Mouse (Mus musculus): ENCODE results near the gene Thbs1.
A peak's percentile ranks its signal among the peaks of the same experiment; 100 is the strongest.

Gene Thbs1

DNA sequence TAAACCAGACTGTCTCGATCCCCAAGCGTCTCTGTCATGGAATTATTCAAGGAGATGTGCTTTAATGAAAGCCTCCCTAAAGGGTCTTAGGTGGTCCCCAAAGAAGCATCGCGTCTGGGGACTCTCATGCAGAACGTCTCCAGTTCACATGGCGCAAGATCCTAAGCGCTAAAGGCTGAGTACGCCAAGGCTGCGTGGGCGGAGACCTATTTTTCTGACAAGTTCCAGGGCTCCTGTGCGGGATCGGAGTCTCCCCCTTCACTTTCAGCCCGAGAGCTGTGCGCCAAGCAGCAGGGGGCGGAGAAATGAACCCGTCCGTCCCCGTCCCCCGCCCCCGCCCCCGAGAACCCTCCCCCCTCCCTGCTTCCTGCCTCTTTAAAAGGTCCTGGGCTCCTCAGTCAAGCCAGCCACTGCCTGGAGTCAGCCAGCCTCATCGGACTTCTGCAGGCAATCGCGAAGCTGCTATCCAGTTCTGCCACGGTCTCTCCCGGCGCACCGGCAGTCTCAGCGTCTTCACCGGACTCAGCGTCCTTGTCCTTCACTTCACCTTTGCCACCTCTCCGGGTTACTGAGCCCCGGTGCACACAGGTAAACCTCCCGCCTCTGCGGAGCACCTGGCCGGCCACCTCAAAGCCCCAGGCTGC is at the start of gene Thbs1:
Gene Thbs1 (plus strand): TSS at position 389 of the 644 bp plus-strand sequence.
- peak; percentile 69 for DNase-seq

DNA sequence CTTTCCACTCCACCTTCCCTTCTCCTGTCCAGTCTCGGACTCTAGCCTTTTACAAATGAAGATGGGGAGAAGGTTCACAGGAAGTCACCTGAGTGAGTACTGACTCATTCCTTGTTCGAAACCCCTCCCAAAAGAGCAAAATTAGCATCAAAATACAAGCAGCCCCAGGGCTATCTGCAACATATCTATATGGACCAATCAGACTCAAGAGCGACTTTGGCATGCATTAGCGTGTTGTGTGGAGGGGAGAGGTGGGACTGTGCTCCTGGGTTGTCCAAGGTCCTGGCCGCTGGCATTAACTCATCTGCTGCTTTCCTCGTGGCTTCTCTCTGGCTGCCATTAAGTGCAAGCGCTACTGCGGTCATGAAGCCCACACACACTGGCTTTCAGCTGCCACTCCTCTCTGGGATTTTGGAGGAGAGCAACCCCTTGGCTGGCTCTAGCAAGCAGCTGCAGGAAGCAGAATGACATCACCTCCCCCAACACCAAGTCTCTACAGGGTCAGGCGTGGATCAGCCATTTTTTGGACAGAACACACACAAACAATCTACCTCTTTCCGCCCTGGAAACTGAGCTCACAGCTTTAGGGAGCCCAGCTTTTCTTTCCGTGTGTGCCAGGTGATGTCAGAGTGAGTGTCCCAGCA is 47.4 kb upstream of the Thbs1 start:
- DNase-seq = no peak

DNA sequence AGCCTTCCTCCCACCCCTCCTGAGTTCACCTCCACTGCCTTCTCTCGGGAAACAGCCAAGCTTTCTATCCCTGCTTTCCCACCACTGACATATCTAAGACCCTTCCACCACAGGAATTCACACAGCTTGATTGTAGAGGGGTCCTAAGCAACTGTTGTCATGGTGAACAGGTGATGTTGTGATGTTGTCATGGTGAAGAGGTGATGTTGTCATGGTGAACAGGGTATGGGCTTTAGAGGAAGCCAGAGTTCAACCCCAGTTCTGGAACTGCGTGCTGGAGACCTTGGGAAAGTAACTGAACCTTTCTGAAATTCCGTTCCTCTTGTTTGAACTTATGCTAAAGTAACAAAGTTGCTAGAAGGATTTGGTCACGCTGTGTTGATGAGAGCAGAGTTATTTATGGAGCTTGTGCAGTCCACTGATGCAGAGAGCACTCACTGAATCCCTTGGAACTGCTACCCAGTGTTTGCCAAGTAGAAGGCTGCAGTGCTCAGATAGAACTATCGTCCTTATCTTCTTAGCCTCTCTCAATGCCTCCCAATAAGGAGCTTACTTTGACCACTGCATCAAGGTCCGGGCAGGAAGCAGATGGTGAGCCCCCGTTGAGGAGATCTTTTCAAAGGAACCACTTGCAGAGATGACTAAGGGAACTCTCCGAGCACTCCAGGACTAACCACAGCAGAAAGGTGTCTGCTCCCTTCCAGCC is 45.5 kb upstream of the Thbs1 start:
- no peak for DNase-seq

DNA sequence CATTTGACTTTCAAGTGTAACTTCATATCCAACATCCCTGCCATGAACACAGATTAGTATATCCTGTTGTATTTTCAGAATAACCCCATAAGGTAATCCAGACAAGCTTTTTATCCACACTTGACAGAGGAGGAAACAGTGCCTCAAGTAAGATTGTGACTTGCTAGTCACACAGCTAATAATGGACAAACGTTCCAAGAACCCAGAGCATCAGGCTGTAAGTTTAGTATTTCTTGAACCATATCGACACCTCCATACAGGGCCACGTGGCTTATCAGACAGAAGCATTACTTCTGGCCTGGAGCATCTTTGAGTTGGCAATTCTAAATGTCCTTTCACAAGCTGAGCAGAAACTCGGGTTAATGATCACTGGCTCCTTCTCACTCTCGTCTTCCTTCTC is 41.7 kb upstream of the Thbs1 start:
- DNase-seq = no peak

DNA sequence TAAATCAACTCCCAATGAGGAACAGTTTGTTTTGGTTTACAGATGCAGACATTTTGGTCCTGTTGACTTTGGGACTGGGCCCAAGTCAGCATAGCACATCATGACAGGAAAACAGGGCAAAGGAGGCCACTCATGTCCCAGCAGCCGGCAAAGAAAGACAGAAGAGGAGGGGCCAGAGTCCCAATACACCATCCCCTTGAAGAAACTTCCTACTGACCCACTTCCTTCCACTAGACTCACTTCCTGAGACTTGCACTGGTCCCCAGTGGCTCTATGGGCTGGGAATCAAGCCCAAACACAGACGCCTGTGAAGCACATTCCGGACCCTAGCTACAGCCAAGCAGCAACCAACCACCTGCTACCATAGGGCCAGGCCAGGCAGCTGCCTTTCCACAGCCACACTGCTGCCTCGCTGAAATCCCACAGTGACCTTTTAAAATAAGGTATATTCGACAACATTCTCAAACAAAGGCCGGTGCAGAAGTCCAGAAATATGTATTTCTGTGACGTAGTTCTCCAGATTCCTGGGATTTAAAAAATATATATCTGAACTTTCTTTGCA is 38.8 kb upstream of the Thbs1 start:
- no peak for DNase-seq

DNA sequence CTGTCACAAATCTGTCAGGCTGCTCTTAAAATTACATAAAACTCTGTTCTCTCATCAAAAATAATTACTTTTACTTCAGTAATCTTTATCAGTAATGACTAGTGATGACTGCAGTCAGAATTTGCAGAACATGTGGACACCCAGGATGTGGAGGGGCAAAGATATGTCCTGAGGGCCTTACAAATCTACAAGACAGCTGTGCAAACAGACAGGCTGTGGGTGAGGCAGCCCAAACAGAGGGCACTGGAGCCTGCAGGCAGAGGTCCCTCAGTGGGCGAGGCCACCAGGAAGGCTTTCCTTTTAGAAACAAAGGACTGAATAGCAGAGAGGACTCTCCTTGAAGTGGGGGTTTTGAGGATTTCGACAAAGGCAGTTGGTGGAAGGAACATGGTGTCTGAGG is 37.6 kb upstream of the Thbs1 start:
- no peak for DNase-seq

DNA sequence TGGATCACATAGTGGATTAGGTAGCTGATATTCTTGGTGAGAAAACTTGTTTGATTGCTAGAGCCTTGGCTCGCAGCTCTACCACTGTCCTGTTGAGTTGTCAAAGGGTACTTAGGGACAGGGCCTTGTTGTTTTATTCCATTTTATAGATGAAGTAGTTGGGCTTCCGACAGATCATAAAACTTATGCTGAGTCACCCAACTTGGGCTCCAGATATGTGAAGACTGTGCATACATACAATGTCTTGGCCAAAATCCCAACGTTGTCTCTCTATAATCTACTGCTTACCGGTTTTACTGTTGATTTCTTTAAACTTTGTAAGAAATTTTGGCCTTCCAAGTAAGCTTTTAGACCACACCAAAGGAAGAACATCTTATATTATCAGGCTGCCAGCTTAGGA is 36.5 kb upstream of the Thbs1 start:
- no peak for DNase-seq

DNA sequence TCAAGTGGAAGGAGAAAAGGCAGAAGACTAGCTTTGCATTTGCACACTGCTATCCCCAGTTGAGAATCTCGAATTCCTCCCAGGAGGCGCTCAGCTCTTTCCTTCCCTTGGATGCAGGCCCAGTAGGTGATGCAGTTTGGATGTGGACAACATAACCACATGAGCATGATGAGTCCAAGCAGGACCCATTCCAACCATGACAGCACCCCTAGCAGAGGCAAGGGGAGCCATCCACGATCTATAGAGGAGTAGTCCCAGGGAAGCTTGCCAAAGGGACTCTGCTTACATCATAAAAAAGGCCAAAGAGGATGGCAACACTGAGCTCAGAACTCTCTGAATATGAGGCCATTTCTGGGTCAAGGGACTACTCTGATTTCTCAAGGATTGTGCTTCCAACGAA is 32.5 kb upstream of the Thbs1 start:
- DNase-seq = no peak

GRCm38 (mm10) chr2:118081581-118081980 is 30.1 kb upstream of the Thbs1 start:
- DNase-seq = no peak

- DNase-seq = no peak
Observed at GRCm38 (mm10) chr2:118083652-118084051, 28.0 kb upstream of the Thbs1 start.

DNA sequence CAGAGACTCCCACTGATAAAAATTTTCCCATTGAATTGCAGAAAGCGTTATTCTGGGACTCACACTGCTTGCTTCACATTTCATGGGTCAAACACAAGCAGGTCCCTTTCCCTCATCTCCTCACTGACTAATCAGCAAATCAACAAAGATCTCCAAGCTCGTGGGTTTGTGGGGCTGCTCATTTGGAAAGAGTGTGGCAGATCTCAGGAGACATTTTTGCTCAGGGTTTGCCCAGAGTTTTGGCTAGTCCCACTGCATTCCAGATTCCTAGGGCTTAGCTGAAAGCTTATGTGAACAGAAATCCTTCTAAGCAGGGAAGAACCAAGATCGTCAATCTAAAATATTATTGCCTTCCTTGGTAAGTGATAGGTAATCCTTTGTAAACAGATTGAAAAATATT is 27.0 kb upstream of the Thbs1 start:
- DNase-seq = no peak

- DNase-seq = no peak
Observed at GRCm38 (mm10) chr2:118085647-118086046, 26.0 kb upstream of the Thbs1 start.

DNA sequence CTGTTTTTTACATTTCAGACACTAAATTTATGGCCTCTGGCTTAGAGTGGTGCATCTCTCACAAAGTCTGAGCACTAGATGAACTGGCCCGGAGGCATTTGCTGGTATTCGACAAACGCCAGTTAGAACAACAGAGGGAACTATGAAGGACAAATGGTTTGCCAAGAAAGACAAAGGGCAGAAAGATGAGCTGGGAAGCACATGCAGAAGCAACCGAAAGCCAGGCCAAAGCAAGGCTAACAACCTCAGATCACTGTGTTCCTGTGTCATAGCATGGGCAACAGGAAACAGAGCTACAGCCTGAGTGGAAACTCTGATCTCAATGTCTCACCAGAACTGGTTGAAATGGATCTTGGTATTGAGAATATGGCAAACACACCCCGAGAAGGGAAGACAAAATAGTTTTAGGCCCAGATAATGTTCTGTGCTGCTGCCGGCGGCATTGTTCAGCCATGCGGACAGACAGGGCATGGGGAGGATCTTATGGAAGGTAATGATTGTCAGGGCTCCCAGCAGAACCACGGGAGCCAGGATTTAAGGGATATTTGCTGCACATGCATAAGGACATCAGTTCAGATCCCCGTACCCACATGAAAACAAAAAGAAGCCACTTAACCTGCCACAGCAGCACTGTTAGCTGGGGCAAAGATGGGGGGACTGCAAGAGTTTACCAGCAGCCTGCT is 24.5 kb upstream of the Thbs1 start:
- no peak for DNase-seq

- DNase-seq = no peak
Observed at GRCm38 (mm10) chr2:118091226-118091625, 20.4 kb upstream of the Thbs1 start.

GRCm38 (mm10) chr2:118099104-118099503 is 12.6 kb upstream of the Thbs1 start:
- DNase-seq = no peak

DNA sequence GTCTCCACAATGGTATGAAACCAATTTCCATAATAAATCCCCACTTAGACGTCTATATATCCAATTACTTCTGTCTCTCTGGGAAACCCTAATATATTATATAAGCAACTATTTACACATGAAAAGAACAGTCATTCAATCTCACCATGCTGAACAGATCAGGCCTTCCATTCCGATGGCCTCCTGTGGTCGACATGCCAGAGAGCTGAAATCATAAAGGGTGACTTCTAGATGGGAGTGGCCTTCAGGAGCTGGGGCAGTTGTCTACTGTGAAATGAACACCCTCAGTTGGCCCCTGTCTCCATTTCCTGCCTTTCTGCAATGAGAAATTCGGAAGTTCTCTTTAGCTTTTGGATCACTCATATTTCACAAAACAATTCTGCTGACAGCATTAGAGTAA is 9.5 kb upstream of the Thbs1 start:
- no peak for DNase-seq

DNA sequence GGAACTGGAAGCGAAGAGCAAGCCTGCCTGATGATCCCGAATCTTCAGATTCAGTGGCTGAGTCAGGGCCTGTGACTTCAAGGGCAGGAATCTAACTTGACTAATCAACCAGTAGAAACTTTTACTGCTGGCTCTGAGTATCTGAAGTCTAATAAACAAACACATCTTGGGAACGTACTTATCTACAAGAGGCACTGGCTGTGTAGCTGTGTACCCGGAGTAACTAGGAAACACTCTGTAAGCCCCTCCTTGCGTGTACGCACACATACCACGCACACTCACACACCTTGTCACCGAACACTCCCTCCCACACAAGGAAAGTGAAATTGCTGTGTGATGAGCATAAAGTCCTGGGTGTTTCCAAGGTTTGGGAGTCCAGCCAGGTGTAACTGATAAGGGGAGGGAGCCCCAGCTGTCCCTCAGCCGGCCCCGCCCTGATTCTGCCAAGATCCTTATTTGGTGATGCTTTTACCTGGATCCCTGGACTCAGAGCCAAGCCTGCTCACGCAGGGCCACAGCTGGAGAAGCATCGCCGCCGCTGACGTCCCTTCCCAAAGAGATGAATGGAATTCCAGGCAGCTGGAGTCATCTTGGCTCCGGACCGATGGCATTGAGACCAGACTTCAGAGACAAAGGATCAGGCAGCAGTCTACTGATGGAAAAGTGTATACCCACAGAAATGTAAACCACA is 1.3 kb upstream of the Thbs1 start:
- no peak for DNase-seq

GRCm38 (mm10) chr2:118111116-118111487 is 574 bp upstream of the Thbs1 start:
- peak; percentile 82 for DNase-seq

GRCm38 (mm10) chr2:118112438-118112837 is 762 bp downstream of the Thbs1 start:
- no peak for DNase-seq

GRCm38 (mm10) chr2:118112846-118113479 is 1.3 kb downstream of the Thbs1 start:
- no peak for DNase-seq

DNA sequence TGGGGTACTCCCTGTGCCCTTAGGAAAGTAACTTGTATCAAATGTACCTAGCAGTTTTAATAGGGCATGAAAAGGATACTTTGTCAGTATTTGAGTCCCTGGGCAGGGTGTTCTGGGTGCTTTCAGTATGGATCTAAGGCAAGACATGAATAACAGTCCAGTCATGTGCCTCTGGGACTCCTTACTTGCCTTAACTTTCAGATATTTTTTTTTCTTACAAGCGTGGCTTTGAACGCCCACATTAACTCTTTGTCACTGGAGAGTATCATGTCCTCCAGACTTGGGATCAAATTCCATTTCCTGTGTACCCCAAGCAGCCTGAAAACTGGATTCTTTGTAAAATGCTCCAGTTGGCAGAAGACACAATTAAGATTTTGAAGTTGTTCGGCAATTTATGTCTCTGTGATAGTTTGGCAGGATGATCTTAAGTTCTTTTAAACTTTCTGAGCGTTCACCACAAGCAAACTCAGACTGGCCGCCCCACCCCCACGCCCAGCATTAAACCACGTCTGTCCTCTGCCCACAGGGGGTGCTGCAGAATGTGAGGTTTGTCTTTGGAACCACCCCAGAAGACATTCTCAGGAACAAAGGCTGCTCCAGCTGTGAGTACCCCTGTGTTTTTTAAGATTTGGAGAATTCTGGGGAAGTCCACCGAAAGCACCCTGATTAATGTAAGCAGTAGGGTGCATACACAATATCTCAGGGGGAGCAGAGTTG is 2.3 kb downstream of the Thbs1 start:
- no peak for DNase-seq

DNA sequence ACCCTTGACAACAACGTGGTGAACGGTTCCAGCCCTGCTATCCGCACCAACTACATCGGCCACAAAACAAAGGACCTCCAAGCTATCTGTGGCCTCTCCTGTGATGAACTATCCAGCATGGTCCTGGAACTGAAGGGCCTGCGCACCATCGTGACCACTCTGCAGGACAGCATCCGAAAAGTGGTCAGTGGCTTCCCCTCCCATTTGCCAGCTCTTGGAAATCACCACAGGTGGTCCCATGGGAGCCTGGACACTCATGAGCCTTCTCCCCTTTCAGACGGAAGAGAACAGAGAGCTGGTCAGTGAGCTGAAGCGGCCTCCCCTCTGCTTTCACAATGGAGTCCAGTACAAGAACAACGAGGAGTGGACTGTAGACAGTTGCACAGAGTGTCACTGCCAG is 3.0 kb downstream of the Thbs1 start:
- no peak for DNase-seq
